Mouse (Mus musculus): ENCODE measurements around the gene Bend5.

Bend5 gene

DNA sequence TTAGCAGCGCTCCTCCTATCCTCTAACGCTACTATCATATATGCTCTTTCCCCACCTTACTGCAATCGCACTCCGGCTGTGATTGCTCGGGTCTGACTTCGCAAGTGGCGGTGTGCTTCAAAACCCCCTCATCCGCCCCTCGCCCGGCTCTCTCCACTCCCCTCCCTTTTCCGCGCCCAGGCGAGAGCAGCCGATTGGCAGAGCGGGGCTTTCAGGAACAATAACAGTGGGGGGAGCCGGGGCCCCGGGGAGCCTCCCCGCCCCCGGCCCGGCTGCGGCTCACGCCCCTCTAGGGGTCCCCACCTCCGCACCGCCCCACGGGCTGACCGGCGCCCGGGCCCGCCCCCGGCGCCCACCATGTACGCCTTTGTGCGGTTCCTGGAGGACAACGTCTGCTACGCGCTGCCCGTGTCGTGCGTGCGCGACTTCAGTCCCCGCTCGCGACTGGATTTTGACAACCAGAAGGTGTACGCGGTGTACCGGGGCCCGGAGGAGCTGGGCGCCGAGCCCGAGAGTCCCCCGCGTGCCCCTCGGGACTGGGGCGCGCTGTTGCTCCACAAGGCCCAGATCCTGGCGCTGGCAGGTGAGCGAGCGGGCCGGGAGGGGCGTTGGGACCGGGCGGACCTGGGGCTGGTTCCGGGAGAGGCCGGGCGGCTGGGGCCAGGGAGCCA is at the start of gene Bend5:
Bend5 (plus strand) TSS at position 189 of the 671 bp plus-strand sequence.
- WGBS, result 1% methylated on average over 66 of the region's 66 CpGs

DNA sequence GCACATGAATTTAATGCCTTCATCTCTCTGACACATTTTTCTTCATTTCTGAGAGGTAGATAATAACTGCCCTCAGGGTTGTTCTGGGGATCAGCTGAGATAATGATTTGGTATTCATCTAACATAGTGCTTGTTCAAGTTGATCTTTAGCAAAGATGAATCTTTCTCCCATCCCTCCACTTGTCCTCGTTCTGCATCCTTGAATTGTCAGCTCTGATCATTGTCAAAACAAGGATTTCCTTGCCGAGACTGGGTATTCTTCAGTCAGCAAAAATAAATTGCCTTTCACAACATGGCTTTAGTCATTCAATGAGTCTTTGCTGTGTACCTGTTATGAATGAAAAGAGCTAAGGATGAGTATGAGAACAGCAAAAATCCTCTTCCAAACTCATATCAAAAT is 47.0 kb upstream of the Bend5 start:
- WGBS, result 77% methylated on average over 2 of the region's 2 CpGs

DNA sequence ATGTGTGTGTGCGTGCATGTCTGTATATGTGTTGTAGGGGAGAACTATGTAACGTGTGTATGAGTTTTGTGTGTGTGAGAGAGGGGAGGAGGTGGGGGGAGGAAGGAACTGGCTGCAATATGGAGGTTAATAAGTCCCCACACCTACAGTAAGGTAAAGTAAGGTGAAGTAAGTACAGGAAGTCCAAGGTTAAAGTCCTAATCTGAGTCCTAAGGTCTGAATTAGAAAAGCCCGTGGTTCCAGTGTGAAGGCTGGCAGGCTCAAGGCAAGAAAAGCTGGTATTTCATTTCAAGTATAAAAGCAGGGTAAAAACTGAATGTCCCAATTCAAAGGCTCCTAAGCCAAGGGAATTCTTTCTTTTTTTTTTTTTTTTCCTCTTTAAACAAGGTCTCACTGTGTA is 36.7 kb upstream of the Bend5 start:
- WGBS, result 93% methylated on average over 3 of the region's 3 CpGs

DNA sequence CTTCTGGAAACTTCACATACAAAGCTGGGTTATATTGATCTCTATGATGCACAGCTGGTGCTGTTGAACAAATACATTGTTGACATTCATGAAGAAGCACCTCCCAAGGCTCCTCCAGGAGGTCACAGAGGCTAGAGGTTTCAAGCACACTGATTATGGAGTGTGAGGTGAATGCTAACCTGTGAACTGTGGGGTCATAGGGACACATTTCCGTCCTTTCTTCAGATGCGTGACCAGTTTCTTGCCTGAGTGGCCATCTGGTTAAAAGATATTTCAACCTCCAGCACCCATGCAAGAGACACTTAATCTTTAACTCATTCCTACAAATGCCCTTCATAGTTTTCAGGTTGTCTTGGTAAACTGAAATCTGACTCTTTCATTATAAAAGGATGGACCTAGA is 31.7 kb upstream of the Bend5 start:
- WGBS, result 94% methylated on average over 2 of the region's 2 CpGs

DNA sequence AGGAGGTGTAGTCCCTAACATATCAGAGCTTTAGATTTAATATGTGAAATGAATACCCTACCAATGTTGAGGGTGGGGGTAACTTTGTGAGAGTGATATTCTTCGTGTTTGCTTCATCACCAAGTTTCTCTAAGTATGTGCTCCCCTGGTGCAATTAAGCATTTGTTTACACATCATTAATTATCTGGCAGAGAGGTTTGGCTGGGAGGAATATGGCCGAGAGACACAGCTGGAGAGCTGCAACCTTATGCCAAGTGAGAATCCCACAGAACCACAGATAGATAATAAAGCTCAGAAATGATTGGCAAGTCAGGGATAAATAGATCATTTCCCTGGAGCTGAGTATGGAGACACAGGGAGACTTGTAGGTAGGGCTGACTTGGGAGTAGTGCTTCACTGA is 14.1 kb upstream of the Bend5 start:
- 62% methylated on average over 2 of the region's 2 CpGs for WGBS

DNA sequence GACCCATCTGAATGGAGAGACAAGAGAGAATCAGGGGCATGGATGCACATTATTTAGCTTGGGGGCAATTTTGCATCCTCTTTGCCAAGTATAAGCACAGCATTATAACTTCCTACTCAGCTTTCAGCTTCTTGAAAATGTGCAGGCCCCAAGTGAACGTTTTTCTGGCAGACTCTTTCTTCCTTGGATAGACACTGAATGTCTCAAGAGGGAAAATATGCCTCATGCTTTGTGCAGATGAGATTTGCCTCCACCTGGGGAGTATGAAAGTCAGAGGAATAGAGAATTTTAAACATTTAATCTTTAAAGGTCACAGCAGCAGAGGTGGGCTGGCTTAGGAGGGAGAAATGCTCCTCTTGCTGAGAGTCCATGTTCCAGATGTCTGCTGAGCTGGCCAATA is 11.6 kb upstream of the Bend5 start:
- 25% methylated on average over 1 of the region's 1 CpGs for WGBS

DNA sequence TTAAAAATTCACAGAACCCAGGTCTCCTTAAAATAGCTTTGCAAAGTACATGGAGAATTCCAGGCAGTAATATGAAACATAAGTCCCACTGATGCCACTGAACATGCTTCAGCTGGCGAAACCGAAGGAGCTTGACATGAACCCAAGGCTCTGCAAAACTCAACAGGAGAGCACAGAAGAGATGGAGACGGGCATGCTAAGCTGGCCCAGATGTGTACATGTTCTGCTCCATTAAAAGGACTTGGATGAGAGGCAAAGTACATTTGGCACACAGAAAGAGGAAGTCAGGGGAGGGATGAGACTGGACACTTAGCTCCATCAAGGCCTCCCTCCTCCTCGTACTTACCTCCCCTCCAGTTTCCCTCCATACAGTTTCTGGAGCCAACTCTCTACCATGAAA is 4.1 kb upstream of the Bend5 start:
- 91% methylated on average over 4 of the region's 4 CpGs for WGBS

DNA sequence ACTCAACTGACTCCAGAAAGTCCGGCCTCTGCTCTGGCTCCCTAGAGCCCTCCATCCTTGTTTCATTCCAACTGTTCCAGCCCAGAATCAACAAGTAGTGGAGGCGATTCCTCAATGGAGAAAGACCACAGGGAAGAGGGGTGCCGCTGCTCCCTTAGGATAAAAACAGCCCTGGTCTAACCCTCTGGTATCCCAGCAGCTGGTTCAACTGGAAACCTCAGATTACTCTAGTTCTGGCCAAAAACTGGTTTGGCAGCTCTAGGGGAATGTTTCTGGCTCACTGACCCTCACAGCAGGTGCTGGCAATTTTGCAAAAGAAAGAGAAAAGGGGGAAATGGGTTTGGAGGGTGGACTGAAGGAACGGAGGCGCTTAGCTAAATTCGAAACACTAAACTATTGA is 407 bp upstream of the Bend5 start:
- WGBS, result 2% methylated on average over 6 of the region's 6 CpGs

DNA sequence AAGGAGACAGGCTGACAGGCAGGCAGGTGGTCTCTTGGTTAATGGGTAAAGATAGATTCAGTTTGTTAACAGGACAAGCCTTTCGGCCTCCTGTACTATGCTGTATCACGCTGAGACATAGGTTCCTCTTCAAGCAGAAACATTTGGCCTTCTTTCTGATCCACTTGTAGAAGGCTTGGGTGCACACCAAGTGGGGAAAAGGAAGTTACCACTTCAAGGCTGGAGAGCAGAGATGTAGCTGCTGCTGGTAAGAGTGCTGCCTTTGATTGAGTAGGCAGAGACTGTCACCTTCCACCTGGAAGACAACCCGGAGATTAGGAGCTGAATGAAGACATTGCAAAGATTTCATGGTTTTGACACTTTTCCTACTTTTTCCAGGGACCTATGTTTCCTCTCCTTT is 1.3 kb downstream of the Bend5 start:
- WGBS, result 68% methylated on average over 3 of the region's 3 CpGs

DNA sequence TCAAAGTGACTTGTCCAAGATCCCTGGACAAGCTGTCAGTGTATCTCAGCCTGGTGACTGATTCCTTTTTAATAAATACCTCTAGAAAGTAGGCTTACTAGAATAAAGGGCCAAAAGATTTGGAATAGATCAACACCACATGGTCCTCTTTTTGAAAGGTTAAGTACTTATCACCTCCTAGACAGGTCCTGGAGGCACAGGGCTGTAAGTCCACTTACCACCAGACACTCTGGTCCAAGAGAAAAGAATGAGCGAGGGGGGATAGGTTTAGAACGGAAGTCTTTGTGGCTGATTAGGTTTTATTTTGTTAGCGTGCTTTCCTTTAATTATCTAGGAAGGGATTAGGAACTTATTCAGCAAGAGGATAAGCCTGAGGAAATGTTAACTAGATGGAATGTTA is 1.7 kb downstream of the Bend5 start:
- WGBS, result 78% methylated on average over 3 of the region's 3 CpGs

DNA sequence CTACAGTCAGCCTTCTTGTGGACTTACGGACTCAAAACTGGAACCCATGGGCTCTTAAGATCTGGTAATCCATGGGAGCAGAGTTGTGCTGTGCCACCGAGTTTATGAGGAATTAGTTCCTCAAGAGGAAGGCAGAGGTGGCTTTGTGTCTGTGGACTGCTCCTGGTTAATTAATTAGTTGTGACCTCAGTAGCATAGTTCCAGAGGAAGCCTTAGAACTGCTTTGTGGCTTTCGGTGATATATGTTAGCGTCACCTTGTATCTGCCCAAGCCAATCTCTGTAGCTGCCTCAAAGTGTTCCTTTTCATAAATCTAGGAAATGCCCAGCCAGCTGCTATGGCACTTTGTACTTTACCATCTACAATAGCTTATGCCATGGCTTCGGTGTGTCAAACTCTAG is 2.9 kb downstream of the Bend5 start:
- whole genome bisulfite sequencing, result 88% methylated on average over 5 of the region's 5 CpGs

DNA sequence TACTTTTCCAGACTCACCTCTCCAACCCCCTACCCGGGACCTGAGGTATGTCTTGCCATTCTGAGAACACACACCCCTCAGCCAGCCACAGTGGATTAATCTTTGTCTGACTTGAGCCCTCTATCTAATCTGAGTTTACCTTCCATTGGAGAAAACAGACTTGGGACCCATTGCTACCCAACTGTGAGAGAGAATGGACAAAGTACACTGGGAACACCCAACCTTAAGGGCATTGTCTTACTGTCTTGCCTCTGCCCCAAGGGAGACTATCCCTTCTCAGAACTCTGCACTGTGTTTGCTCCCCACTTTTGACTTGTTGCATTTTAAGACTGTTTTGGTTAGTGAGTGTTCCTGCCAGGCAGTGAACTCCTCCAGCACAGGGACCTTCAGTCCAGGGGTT is 4.7 kb downstream of the Bend5 start:
- WGBS, result 93% methylated on average over 1 of the region's 1 CpGs

DNA sequence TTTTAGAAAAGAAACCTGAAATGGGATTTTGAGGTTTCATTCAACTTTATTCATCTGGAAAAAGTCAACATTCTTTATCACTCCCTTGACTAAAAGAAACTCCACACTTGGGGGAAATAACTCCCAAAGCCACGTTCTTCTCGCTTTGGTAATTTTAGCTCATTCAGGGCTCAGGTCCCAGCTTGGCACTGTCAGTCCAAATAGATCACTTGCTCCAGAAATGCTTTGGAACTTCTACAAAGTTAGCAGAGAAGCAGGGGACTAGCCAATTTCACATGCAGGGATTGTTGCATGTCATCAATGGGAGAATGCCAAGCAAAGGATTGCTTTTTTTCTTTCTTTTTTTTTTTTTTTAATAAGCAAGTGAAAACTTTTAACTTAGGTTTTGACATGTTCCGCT is 5.2 kb downstream of the Bend5 start:
- 52% methylated on average over 3 of the region's 3 CpGs for WGBS

DNA sequence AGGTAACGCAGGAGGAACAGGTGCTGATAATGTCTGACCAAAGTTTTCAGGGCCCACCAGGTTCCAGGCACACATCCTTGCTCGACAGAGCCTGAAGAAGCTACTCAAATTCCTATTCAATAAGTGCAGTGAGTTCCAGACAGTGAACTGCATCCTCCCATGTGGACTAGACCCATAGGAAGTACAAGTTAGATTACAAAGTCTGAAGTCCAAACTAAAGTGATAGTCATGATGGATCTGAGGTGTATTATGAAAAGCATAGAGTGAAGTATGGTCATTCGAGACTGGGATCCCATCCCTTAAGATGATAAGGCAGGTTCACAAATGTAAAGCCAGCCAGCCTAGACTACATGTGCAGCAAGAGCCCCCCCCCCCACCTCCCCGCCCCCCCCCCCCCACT is 6.1 kb downstream of the Bend5 start:
- 90% methylated on average over 4 of the region's 4 CpGs for WGBS

DNA sequence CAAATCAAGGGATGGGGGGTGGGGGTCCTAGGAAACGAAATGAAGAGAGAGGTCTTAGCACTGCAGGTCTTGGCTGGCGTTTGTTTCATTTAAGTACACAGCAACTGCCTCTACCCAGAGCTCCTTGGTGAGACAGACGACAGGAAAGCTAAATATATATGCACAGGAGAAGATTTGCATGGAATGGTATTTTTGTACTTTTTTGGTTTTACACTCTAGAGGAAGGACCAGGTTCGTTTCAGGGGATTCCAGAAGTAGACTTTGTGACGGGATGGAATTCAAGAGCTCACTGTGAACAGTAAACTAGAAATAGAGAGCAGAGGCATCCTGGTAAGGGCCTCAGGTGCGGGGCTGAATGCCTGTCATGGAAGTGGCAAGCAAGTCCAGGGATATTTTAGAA is 7.0 kb downstream of the Bend5 start:
- 52% methylated on average over 6 of the region's 6 CpGs for WGBS

DNA sequence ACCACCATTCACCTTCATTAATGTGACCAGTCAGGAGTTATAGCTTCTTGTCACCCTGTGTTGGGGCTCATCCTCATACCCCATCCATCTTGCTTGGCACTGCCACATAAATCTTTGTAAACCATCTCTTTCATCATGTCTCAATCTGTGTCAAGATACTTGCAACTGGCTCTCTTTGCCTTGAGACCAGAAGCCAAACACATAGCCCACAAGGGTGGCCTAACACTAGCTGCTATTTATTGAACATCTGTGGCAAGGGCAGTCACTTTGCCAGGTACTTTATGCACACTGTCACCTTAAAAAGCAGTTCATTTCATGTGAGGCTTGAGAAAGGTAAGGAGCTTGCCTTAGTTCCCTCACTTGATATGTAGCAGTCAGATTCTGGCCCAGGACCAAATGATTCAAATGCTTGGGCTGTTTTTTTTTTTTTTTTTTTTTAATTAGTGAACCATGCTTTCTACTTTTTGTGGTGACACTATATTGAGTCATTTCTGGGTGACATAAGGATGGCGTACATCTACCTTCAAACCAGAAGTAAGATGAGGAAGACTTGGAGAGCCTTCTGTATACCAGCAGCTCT is 9.7 kb downstream of the Bend5 start:
- WGBS, result 69% methylated on average over 1 of the region's 1 CpGs

DNA sequence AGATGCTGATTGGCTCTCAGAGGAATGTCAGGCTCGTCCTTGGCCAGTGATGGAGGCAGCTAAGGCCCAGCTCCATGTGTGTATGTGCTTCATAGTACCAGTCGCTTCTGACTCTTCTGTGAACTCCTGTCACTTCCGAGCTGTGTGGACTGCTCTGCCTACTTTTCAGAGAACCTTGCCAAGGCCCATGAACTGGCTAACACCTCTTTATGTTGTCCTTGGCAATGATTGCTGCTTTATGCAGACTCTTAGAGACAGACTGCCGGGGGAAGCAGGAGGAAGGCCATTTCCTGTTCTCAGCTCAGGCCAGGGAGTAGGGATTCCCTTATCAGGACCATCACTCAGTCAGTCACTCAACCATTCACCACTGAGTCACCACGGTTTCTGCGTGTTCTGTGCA is 10.4 kb downstream of the Bend5 start:
- WGBS, result 69% methylated on average over 6 of the region's 6 CpGs

DNA sequence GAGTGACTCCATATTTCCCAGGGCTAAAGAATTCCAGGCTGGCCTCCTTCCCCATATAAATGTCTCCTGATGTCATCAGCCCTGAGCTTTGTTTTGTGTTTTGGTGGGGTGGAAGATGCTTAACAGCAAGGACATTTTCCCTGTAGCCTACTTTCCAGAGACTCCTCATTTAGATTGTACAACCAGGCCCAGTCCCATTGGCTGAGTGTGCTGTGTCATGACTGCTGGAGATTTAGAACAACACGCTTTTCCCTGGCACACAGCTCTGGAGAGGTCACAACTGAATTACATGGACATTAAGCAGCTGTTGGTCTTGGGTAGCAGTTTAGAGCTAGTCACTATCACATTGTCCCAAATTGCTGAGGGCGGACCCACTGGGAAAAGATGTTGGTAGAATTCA is 16.4 kb downstream of the Bend5 start:
- WGBS, result 94% methylated on average over 2 of the region's 2 CpGs

DNA sequence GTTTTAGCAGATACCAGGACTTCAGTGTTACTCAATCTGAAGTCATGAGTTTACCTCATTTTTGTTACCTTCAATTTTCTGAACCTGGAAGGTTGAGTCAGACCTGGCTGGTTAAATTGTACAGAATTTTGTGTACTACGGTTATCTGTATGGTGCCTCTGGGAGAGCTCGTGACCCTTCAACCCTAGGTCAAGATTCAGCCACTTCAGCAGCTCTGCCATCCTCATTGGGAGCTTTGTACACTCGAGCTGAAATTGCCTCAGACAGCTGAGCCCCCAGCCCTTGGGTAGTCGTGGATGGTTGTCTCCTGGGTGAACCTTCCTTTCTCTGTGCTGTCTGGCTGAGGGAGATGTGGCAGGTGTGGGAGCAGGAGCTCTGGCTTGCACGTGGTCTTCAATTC is 17.2 kb downstream of the Bend5 start:
- WGBS, result 69% methylated on average over 5 of the region's 5 CpGs

DNA sequence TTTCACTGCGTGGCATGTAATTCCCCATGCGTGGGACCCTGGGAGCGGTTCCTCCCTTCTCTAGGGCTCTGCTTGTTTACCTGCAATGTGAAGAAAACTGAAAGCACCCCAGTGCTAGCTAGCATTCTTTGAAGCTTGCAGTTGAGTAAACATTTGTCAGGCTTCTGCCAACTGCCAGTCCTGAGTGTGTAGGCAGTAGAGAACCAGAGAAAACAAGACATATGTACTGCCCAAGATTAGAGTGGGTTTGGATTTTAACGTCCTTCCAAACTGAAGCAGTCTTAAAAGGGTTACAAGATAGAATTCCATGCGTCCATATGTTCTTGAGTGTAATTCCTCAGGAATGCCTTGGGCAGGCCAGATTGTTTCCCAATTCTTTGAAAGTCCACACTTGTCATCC is 17.6 kb downstream of the Bend5 start:
- WGBS, result 56% methylated on average over 5 of the region's 5 CpGs

DNA sequence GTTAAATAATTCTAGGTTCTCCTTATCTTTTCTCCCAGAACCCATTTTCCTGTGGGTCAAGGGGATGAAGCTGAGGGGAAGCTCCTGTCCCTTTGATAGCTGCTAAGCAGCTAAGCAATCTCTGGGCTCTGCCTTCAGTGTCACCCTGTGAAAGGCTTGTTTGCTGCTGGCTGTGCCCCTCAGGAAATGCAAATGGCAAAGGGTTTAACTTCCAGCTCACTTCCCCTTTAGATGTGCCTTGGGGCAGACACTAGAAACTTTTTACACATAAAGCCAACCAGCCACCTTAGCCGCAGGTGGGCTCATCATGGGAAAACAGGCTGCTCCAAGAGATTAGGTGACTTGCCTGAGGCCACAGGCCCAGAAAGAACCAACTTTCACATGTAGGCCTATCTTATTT is 26.9 kb downstream of the Bend5 start:
- 88% methylated on average over 1 of the region's 1 CpGs for WGBS

DNA sequence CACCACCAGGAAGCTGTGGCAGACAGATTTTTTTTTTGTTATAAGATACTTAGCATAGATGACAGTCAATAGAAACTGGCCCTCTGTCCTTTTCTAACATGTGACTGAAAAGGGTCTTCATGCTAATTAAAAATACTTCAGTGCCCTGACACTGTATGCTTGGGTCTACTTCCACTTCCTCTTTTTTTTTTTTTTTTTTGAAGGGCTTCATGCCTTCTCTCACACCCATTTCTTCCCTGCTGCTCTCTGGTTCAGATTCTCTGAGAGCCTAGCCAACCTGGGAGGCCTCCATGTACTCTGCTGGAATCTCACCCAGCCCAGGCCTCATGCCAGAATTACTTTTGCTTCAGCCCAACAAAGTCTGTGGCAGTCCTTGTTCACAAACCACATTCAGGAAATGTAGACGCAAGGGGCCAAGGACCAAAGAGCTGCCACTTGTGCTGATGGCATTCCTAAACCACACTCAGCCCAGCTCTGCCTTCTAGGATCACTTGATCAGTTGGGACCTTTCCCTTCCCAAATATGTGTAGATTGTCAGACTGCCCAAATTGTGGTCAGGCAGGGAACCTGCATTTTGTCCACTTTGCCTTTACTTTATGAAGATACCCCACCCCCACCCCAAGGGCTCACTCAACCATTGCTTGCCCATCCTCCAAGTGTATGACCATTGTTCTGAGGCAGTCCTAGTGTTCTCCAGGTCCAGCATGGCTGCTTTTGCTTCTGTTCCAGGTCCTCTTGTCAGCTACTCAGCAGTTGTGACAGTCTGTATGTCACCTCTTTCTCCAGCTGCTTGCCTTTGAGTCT is 27.8 kb downstream of the Bend5 start:
- 34% methylated on average over 1 of the region's 1 CpGs for WGBS

DNA sequence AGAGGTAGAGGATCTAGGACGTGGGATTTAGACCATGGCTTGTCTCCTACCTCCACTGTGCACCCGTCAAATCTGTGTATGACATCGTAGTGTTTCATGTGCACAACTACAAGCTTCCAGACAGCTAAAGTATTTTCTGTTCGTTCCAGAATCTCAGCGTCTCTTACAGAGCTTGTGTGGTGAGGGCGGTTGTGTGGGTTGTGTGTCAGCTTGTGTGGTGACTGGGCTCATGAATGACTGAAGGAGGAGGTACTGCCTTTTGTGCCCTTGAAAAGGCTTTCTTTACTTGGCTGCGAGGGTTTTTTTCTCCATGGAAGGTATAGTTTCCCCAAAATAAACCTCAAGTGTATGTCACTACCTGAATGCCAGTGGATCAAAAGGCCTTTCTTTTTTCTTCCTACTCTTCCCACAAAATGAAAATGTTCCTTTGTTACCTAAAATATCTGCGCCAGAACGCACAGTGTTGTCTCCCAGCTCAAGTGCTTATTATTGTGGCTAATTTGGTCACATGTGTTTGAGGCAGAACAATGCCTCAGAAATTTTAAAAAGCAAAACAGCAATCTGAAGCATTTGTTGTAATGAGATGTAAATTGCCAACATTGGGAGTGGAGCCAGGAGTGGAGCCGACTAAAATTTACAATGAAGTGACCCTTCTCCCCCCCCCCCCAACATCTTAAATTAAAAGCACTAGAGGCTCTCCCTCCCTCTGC is 29.3 kb downstream of the Bend5 start:
- WGBS, result 29% methylated on average over 10 of the region's 10 CpGs

Measured in cerebral cortex, adult 2 months (tissue).